Mouse (Mus musculus): ENCODE measurements around the gene Emg1.

DNA sequence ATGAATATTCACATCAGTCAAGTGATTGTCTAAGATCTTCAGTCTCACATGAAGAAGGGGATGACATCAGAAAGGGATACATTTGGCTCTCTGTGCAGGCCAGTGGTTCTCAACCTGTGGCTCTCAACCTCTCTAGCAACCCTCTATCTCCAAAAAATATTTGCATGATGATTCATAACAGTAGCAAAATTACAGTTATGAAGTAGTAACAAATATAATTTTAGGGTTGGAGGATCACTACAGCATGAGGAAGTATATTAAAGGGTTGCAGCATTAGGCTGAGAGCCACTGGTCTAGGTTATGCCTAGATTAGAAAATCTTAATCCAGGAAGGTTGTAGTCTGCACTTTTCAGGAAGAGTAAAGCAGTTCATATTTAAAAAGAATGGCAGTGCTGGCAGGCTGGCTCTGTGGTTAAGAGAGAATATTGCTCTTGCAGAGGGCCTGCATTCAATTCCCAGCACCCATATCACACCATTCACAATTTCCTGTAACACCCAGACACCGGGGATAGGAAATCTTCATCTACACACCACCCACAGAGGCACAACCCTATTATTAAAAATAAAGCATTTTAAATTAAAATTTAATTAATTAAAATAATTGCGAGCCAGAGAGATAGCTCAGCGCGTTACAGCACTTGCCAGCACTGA is 50.7 kb downstream of the Emg1 start:
- TF ChIP-seq GATA1 (IDR thresholded peaks at IDR 0.05; ENCODE audit: borderline replicate concordance, low read length) (no peak), FLI1 (IDR thresholded peaks at IDR 0.05; ENCODE audit: low read length) (no peak)

Data from megakaryocyte, embryonic 14.5 days (primary cell).